Mouse (Mus musculus) MEL (cell line): ENCODE data around the gene Osbp2. TPM values are rescaled to one million over a fixed set of nuclear protein-coding genes. Genes with fewer than 3 reads are reported as not detected.

Experiments
- DNase-seq: peaks from one replicate; pipeline ENCODE4 v3.0.0; 2011; ENCODE audit warnings: low read depth, low spot score
- H3K27ac ChIP-seq: 2 replicates; pipeline ENCODE4 v1.5.1; 2012; ENCODE audit warnings: low read depth, mild to moderate bottlenecking, control low read depth, low read length, moderate library complexity; ENCODE audit not compliant: control insufficient read depth
- H3K27me3 ChIP-seq, 2 experiments: fragments of 150-350 bp in 1 of 2; sonication (generic) in 1 of 2; 2 replicates each; pipeline ENCODE4 v1.6.1; 2012; ENCODE audit warnings: low read length in 2 of 2, mild to moderate bottlenecking in 2 of 2, improper control_type of control experiment in 1 of 2, moderate library complexity in 1 of 2; ENCODE audit not compliant: insufficient read depth in 2 of 2, control insufficient read depth in 1 of 2
- H3K36me3 ChIP-seq, 2 experiments: 2 replicates each; pipeline ENCODE4 v1.6.1; 2012 to 2014; ENCODE audit warnings: low read length in 2 of 2, improper control_type of control experiment in 1 of 2, inconsistent platforms in 1 of 2, mild to moderate bottlenecking in 1 of 2; ENCODE audit not compliant: insufficient read depth in 2 of 2, control insufficient read depth in 1 of 2
- H3K4me1 ChIP-seq, 2 experiments: fragments of 150-350 bp in 1 of 2; sonication (generic) in 1 of 2; 2 replicates each; pipeline ENCODE4 v1.6.1; 2012; ENCODE audit warnings: low read length in 2 of 2, improper control_type of control experiment in 1 of 2, mild to moderate bottlenecking in 1 of 2; ENCODE audit not compliant: insufficient read depth in 2 of 2, control insufficient read depth in 1 of 2
- H3K4me3 ChIP-seq, 2 experiments: fragments of 150-350 bp in 1 of 2; sonication (generic) in 1 of 2; 2 replicates each; pipeline ENCODE4 v1.5.1; 2012; ENCODE audit warnings: low read depth in 2 of 2, low read length in 2 of 2, mild to moderate bottlenecking in 2 of 2, moderate library complexity in 2 of 2, control low read depth in 1 of 2, improper control_type of control experiment in 1 of 2; ENCODE audit not compliant: control insufficient read depth in 1 of 2, insufficient read depth in 1 of 2
- H3K79me2 ChIP-seq: 2 replicates; pipeline ENCODE4 v1.6.1; 2012; ENCODE audit warnings: mild to moderate bottlenecking, low read length, moderate library complexity; ENCODE audit not compliant: control insufficient read depth, poor library complexity, insufficient read depth
- H3K9ac ChIP-seq: 2 replicates; pipeline ENCODE4 v1.6.1; 2012; ENCODE audit warnings: low read depth, mild to moderate bottlenecking, control low read depth, low read length, moderate library complexity; ENCODE audit not compliant: control insufficient read depth, poor library complexity, severe bottlenecking
- H3K9me3 ChIP-seq: fragments of 150-350 bp; sonication (generic); replicated peaks from 2 replicates; pipeline ENCODE4 v1.6.1; 2012; ENCODE audit warnings: mild to moderate bottlenecking, low read length, improper control_type of control experiment, moderate library complexity; ENCODE audit not compliant: insufficient read depth
- BHLHE40 ChIP-seq: IDR thresholded peaks from 2 replicates; pipeline ENCODE4 v1.6.1; 2012; ENCODE audit warnings: low read depth, mild to moderate bottlenecking, inconsistent platforms, low read length, improper control_type of control experiment, borderline replicate concordance
- CHD1 ChIP-seq: IDR thresholded peaks from 2 replicates; pipeline ENCODE4 v1.6.1; 2012; ENCODE audit warnings: low read depth, mild to moderate bottlenecking, inconsistent platforms, low read length, improper control_type of control experiment
- CHD2 ChIP-seq: IDR thresholded peaks from 2 replicates; pipeline ENCODE4 v1.6.1; 2011; ENCODE audit warnings: low read length, improper control_type of control experiment
- E2F4 ChIP-seq: IDR thresholded peaks from 2 replicates; pipeline ENCODE4 v1.6.1; 2011; ENCODE audit warnings: low read depth, low read length, improper control_type of control experiment, borderline replicate concordance
- ELF1 ChIP-seq: IDR thresholded peaks from 2 replicates; pipeline ENCODE4 v1.6.1; 2014; ENCODE audit warnings: low read depth, mild to moderate bottlenecking, inconsistent platforms, low read length, improper control_type of control experiment, moderate library complexity
- EP300 ChIP-seq, 2 experiments: IDR thresholded peaks; 2 replicates each; pipeline ENCODE4 v1.6.1; 2011; ENCODE audit warnings: improper control_type of control experiment in 2 of 2, low read length in 2 of 2, low read depth in 1 of 2, mild to moderate bottlenecking in 1 of 2
- ETS1 ChIP-seq: IDR thresholded peaks from 2 replicates; pipeline ENCODE4 v1.6.1; 2012; ENCODE audit warnings: low read depth, mild to moderate bottlenecking, inconsistent platforms, low read length, improper control_type of control experiment, moderate library complexity
- GABPA ChIP-seq: IDR thresholded peaks from 2 replicates; pipeline ENCODE4 v1.6.1; 2012; ENCODE audit warnings: low read depth, mild to moderate bottlenecking, inconsistent platforms, low read length, improper control_type of control experiment, moderate library complexity
- GATA1 ChIP-seq: IDR thresholded peaks from 2 replicates; pipeline ENCODE4 v1.6.1; 2011; ENCODE audit warnings: low read depth, low read length, improper control_type of control experiment
- HCFC1 ChIP-seq: IDR thresholded peaks from 2 replicates; pipeline ENCODE4 v1.6.1; 2012; ENCODE audit warnings: low read depth, mild to moderate bottlenecking, inconsistent platforms, low read length, improper control_type of control experiment, moderate library complexity
- KAT2A ChIP-seq: conservative IDR thresholded peaks from 2 replicates; pipeline ENCODE4 v1.6.1; 2012; ENCODE audit warnings: low read depth, low read length, improper control_type of control experiment, inconsistent platforms
- MAX ChIP-seq: IDR thresholded peaks from 2 replicates; pipeline ENCODE4 v1.6.1; 2011; ENCODE audit warnings: low read length, improper control_type of control experiment
- MAZ ChIP-seq: IDR thresholded peaks from 2 replicates; pipeline ENCODE4 v1.6.1; 2012; ENCODE audit warnings: low read depth, mild to moderate bottlenecking, inconsistent platforms, low read length, improper control_type of control experiment
- MEF2A ChIP-seq: IDR thresholded peaks from 2 replicates; pipeline ENCODE4 v1.6.1; 2014; ENCODE audit warnings: low read depth, mild to moderate bottlenecking, inconsistent platforms, low read length, improper control_type of control experiment; ENCODE audit not compliant: poor library complexity, insufficient replicate concordance, severe bottlenecking; ENCODE audit errors: extremely low read depth
- POLR2A ChIP-seq, 2 experiments: IDR thresholded peaks; 2 replicates each; pipeline ENCODE4 v1.6.1; 2011 to 2012; ENCODE audit warnings: low read length in 2 of 2, mild to moderate bottlenecking in 2 of 2, control low read depth in 1 of 2, improper control_type of control experiment in 1 of 2, low read depth in 1 of 2, moderate library complexity in 1 of 2; ENCODE audit not compliant: control insufficient read depth in 1 of 2, insufficient read depth in 1 of 2, poor library complexity in 1 of 2
- POLR2AphosphoS5 ChIP-seq: IDR thresholded peaks from 2 replicates; pipeline ENCODE4 v1.6.1; 2012; ENCODE audit warnings: low read depth, borderline replicate concordance, mild to moderate bottlenecking, inconsistent platforms, low read length, moderate library complexity, mixed read lengths
- RCOR1 ChIP-seq: IDR thresholded peaks from 2 replicates; pipeline ENCODE4 v1.6.1; 2012; ENCODE audit warnings: low read depth, mild to moderate bottlenecking, inconsistent platforms, low read length, improper control_type of control experiment
- SIN3A ChIP-seq: IDR thresholded peaks from 2 replicates; pipeline ENCODE4 v1.6.1; 2012; ENCODE audit warnings: low read length, improper control_type of control experiment, inconsistent platforms
- SMC3 ChIP-seq: IDR thresholded peaks from 2 replicates; pipeline ENCODE4 v1.6.1; 2011; ENCODE audit warnings: low read depth, low read length, improper control_type of control experiment
- TAL1 ChIP-seq: IDR thresholded peaks from 2 replicates; pipeline ENCODE4 v1.6.1; 2012; ENCODE audit warnings: mild to moderate bottlenecking, inconsistent platforms, low read length, moderate library complexity, mixed read lengths
- TBP ChIP-seq: IDR thresholded peaks from 2 replicates; pipeline ENCODE4 v1.8.0; 2011; ENCODE audit warnings: low read depth, low read length, improper control_type of control experiment
- TCF12 ChIP-seq: IDR thresholded peaks from 2 replicates; pipeline ENCODE4 v1.6.1; 2014; ENCODE audit warnings: low read depth, mild to moderate bottlenecking, inconsistent platforms, low read length, improper control_type of control experiment, moderate library complexity
- ZKSCAN1 ChIP-seq: IDR thresholded peaks from 2 replicates; pipeline ENCODE4 v1.6.1; 2012; ENCODE audit warnings: low read depth, mild to moderate bottlenecking, inconsistent platforms, low read length, improper control_type of control experiment, moderate library complexity
- ZMIZ1 ChIP-seq: IDR thresholded peaks from 2 replicates; pipeline ENCODE4 v1.6.1; 2012; ENCODE audit warnings: low read depth, mild to moderate bottlenecking, inconsistent platforms, low read length, improper control_type of control experiment, moderate library complexity
- polyA plus RNA-seq, 2 experiments: library from polyadenylated mRNA; stranded (reverse) in 1 of 2; unstranded in 1 of 2; fragments of >175 nt in 1 of 2; fragments of >200 nt in 1 of 2; gene quantifications; 2 replicates each; pipeline versions ENCODE4 v1.2.1 to v1.2.4; 2012; ENCODE audit warnings: low replicate concordance in 2 of 2, low read depth in 1 of 2; ENCODE audit not compliant: insufficient read length in 2 of 2, insufficient read depth in 1 of 2, missing spikeins in 1 of 2
- total RNA-seq: library from RNA; depleted of rRNA; stranded (reverse); fragments of 300-350 nt; gene quantifications from 2 replicates; pipeline ENCODE4 v1.2.3, GENCODE M21; 2012

The Osbp2 gene
- total and polyA plus RNA-seq, 3 experiments: 0.04 TPM; not detected in 2

DNA sequence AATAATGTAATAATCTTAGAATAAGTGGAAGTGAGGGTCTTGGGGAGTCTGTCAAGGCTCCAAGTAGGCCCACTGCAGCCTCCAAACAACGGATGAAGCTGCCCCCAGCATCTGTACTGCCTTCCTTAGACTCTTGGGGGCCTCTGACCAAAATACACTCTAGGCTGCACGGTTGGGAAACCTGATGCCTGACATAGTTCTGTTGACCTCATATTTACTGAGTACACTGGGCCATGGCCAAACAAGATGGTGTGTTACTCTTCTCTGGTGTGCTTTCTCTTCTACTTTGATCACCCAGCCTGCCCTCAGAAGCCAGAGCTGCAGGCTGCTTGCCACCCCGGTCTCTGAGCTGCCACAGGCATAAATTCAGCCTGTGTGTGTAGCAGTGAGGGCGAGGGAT is 108.4 kb downstream of the Osbp2 start:
- Histone ChIP-seq H3K36me3 (no peaks in the 10 kb centered on the region), H3K9me3 (no peaks in the 10 kb centered on the region), H3K27me3 (peaks cover 24 to 26% of the 10 kb centered on the region in 2 experiments), H3K4me1 (no peaks in the 10 kb centered on the region), H3K4me3 (no peak overlapping the region), H3K79me2 (no peaks in the 10 kb centered on the region), H3K27ac (no peak overlapping the region), H3K9ac (no peak overlapping the region)
- TF ChIP-seq E2F4 (no peak), BHLHE40 (no peak), MAX (no peak), POLR2AphosphoS5 (no peak), CHD1 (no peak), RCOR1 (no peak), HCFC1 (no peak), ZMIZ1 (no peak), SMC3 (no peak), POLR2A (IDR thresholded peaks at IDR 0.05; ENCODE audit: control insufficient read depth in 1 of 2, insufficient read depth in 1 of 2, low read depth in 1 of 2, low read length in 2 of 2, poor library complexity in 1 of 2) (no peak), MAZ (no peak), TAL1 (no peak), ZKSCAN1 (no peak), ELF1 (no peak), EP300 (IDR thresholded peaks at IDR 0.05; ENCODE audit: low read depth in 1 of 2, low read length in 2 of 2) (no peak), MEF2A (no peak)
- DNase-seq: no peak

DNA sequence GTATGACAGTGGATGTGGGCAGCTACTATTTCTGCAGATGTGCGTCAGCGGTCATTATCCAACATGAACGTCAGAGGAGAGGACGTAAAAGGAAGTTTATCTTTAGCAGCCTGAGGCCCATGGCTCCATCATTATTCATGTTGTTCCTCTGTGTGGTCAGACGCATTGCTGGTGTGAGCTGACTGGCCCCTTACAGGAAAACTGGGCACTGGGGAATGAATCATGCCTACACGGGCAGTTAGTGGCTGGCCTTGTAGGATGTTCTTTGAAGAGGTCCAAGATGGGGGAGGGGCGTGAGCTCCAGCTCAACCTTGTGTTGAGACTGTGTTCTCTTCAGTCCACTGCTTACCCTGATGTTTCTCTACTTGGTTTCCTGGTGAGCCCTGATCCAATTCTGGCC is 109.0 kb downstream of the Osbp2 start:
- TF ChIP-seq HCFC1: no peak
- TF ChIP-seq TBP: no peak
- no peak for TF ChIP-seq E2F4
- TF ChIP-seq SMC3: no peak
- TF ChIP-seq MEF2A: no peak
- no peak for TF ChIP-seq CHD2
- no peak for TF ChIP-seq POLR2AphosphoS5
- no peak for TF ChIP-seq ETS1
- no peak for TF ChIP-seq RCOR1
- no peak for TF ChIP-seq ZMIZ1
- TF ChIP-seq TCF12: no peak
- TF ChIP-seq GATA1: no peak
- no peak for TF ChIP-seq GABPA
- no peak for TF ChIP-seq MAZ
- no peak for TF ChIP-seq KAT2A
- no peak for TF ChIP-seq SIN3A
- TF ChIP-seq, all 39 proteins: peak for 0
- Histone ChIP-seq H3K4me1 (no peaks in the 10 kb centered on the region), H3K79me2 (no peaks in the 10 kb centered on the region), H3K4me3 (no peak overlapping the region), H3K9ac (no peak overlapping the region), H3K36me3 (no peaks in the 10 kb centered on the region), H3K9me3 (no peaks in the 10 kb centered on the region), H3K27ac (no peak overlapping the region), H3K27me3 (peaks cover 22 to 23% of the 10 kb centered on the region in 2 experiments)
- no peak for DNase-seq
